Mouse (Mus musculus): ENCODE results near the gene Gm28048. TPM values are rescaled to one million over a fixed set of nuclear protein-coding genes. Genes with fewer than 3 reads are reported as not detected.

Gm28048 gene
- total and polyA plus RNA-seq, 2 experiments from 2014 or later = 3.4 TPM; not detected in 1

GRCm38 (mm10) chr11:22793176-22793880 lies 188.6 kb downstream of the Gm28048 start:
- H3K4me2 ChIP-seq (ENCODE audit: low read depth, low read length) = no peak overlapping the region
- H3K27me3 ChIP-seq (ENCODE audit: insufficient read depth, low read length) = no peaks in the 10 kb centered on the region
- H3K9ac ChIP-seq (replicated peaks; ENCODE audit: low read length) = no peak overlapping the region
- H3K4me1 ChIP-seq (ENCODE audit: insufficient read depth, low read length) = no peaks in the 10 kb centered on the region
- H3K9me3 ChIP-seq (ENCODE audit: low read length) = no peaks in the 10 kb centered on the region
- TF ChIP-seq CTCF (IDR thresholded peaks at IDR 0.05; ENCODE audit: low read depth) = no peak
- no peak for ATAC-seq
- no peak overlapping the region for H3K4me3 ChIP-seq (ENCODE audit: low read length)
- no peak overlapping the region for H3K27ac ChIP-seq
- no peaks in the 10 kb centered on the region for H3K36me3 ChIP-seq (ENCODE audit: insufficient read depth, low read length)
- 86% methylated on average over 3 of the region's 3 CpGs for WGBS
- no peak for DNase-seq (ENCODE audit: low spot score)

DNA sequence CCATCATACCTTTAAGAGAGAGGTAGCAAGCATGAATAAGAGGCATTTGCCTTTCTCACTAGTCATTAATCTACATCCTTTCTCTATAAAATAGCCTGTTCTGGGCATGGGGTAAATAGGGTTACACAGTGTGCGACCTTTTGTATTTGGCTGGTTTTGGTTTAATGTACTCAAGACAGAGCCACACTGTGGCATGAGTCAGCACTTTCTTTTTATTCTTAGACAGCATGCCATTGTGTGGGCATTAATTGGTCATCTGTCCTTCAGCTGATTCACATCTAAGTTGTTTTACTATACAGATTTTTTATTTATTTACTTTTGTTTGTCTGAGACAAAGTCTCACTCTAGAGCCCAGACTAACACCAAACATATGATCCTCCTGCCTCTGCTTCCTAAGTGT lies 189.7 kb downstream of the Gm28048 start:
- H3K4me2 ChIP-seq (ENCODE audit: low read depth, low read length) = no peak overlapping the region
- no peak for TF ChIP-seq CTCF (IDR thresholded peaks at IDR 0.05; ENCODE audit: low read depth)
- 87% methylated on average over 1 of the region's 1 CpGs for WGBS
- H3K4me3 ChIP-seq (ENCODE audit: low read length) = no peak overlapping the region
- ATAC-seq (no peak), DNase-seq (ENCODE audit: low spot score) (no peak)
- H3K27me3 ChIP-seq (ENCODE audit: insufficient read depth, low read length) = no peaks in the 10 kb centered on the region
- H3K4me1 ChIP-seq (ENCODE audit: insufficient read depth, low read length) = no peaks in the 10 kb centered on the region
- no peak overlapping the region for H3K27ac ChIP-seq
- H3K9ac ChIP-seq (replicated peaks; ENCODE audit: low read length) = no peak overlapping the region
- no peaks in the 10 kb centered on the region for H3K36me3 ChIP-seq (ENCODE audit: insufficient read depth, low read length)
- H3K9me3 ChIP-seq (ENCODE audit: low read length) = no peaks in the 10 kb centered on the region

DNA sequence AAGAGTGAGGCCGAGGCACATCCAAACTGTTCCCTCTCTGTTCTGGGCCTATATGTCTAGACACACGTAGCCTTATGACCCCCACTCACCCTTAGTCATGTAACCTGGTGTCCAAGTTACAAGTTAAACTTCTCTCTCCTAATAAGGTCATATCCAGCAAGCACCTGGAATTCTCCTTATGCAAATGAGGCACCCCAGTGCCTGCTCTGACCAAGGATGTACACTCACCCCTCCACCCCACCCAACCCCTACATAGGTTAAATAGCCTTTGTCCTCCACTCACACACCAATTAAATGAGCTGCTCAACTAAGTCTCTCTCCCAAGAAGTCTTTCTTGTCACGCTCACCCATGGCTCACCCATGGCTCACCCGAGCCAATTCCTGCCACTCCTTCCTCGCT lies 190.2 kb downstream of the Gm28048 start:
- ATAC-seq (no peak), DNase-seq (ENCODE audit: low spot score) (no peak)
- H3K9ac ChIP-seq (replicated peaks; ENCODE audit: low read length) = no peak overlapping the region
- H3K4me3 ChIP-seq (ENCODE audit: low read length) = no peak overlapping the region
- no peak for TF ChIP-seq CTCF (IDR thresholded peaks at IDR 0.05; ENCODE audit: low read depth)
- H3K27me3 ChIP-seq (ENCODE audit: insufficient read depth, low read length) = no peaks in the 10 kb centered on the region
- no peaks in the 10 kb centered on the region for H3K9me3 ChIP-seq (ENCODE audit: low read length)
- 79% methylated on average over 5 of the region's 5 CpGs for WGBS
- H3K4me1 ChIP-seq (ENCODE audit: insufficient read depth, low read length) = no peaks in the 10 kb centered on the region
- no peak overlapping the region for H3K27ac ChIP-seq
- no peak overlapping the region for H3K4me2 ChIP-seq (ENCODE audit: low read depth, low read length)
- no peaks in the 10 kb centered on the region for H3K36me3 ChIP-seq (ENCODE audit: insufficient read depth, low read length)

GRCm38 (mm10) chr11:22787833-22788232 lies 194.1 kb downstream of the Gm28048 start:
- Histone ChIP-seq H3K27me3 (ENCODE audit: insufficient read depth, low read length) (no peaks in the 10 kb centered on the region), H3K27ac (no peak overlapping the region), H3K4me3 (ENCODE audit: low read length) (no peak overlapping the region), H3K36me3 (ENCODE audit: insufficient read depth, low read length) (no peaks in the 10 kb centered on the region), H3K9ac (replicated peaks; ENCODE audit: low read length) (no peak overlapping the region), H3K9me3 (ENCODE audit: low read length) (no peaks in the 10 kb centered on the region), H3K4me1 (ENCODE audit: insufficient read depth, low read length) (no peaks in the 10 kb centered on the region), H3K4me2 (ENCODE audit: low read depth, low read length) (no peak overlapping the region)
- 86% methylated on average over 2 of the region's 2 CpGs for WGBS
- DNase-seq (ENCODE audit: low spot score) (no peak), ATAC-seq (no peak)
- no peak for TF ChIP-seq CTCF (IDR thresholded peaks at IDR 0.05; ENCODE audit: low read depth)

Other genes starting within 250 kb of the Gm28048 start
- 4.8 and 9.2 TPM in 2 replicates for gene B3gnt2, start 121.1 kb downstream of the Gm28048 start, total RNA-seq (2014; rRNA removed)
- gene B3gnt2, start 121.1 kb downstream of the Gm28048 start, polyA plus RNA-seq (2015; fragmentation: Nextera tagmentation; extraction: Ambion mirVana) = 2.9 and 4.5 TPM in 2 replicates
- 16.7 and 20.6 TPM in 2 replicates for gene Zrsr1, start 10.1 kb downstream of the Gm28048 start, total RNA-seq (2014; rRNA removed)
- 8.4 and 9.1 TPM in 2 replicates for gene Zrsr1, start 10.1 kb downstream of the Gm28048 start, polyA plus RNA-seq (2015; fragmentation: Nextera tagmentation; extraction: Ambion mirVana)
- 11.6 and 15.5 TPM in 2 replicates for gene Commd1, start 292 bp upstream of the Gm28048 start, total RNA-seq (2014; rRNA removed)
- gene Commd1, start 292 bp upstream of the Gm28048 start, polyA plus RNA-seq (2015; fragmentation: Nextera tagmentation; extraction: Ambion mirVana) = 242 and 247 TPM in 2 replicates
- 128 and 143 TPM in 2 replicates for gene Cct4, start 8.4 kb upstream of the Gm28048 start, total RNA-seq (2014; rRNA removed)
- gene Cct4, start 8.4 kb upstream of the Gm28048 start, polyA plus RNA-seq (2015; fragmentation: Nextera tagmentation; extraction: Ambion mirVana) = 219 and 220 TPM in 2 replicates
- gene Fam161a, start 25.4 kb upstream of the Gm28048 start, total RNA-seq (2014; rRNA removed) = 2.9 and 10.7 TPM in 2 replicates
- 4.9 and 6.8 TPM in 2 replicates for gene Fam161a, start 25.4 kb upstream of the Gm28048 start, polyA plus RNA-seq (2015; fragmentation: Nextera tagmentation; extraction: Ambion mirVana)